Mouse (Mus musculus) lung, postnatal 25 days (tissue): ENCODE data around the gene Usp48.
A peak's percentile ranks its signal among the peaks of the same experiment; 100 is the strongest.

Experiments
- DNase-seq: peaks from one replicate; pipeline ENCODE4 v3.0.0; 2022; ENCODE audit warnings: low spot score

The Usp48 gene

GRCm38 (mm10) chr4:137609702-137610101 lies 16.1 kb downstream of the Usp48 start:
- peak; percentile 16 for DNase-seq

DNA sequence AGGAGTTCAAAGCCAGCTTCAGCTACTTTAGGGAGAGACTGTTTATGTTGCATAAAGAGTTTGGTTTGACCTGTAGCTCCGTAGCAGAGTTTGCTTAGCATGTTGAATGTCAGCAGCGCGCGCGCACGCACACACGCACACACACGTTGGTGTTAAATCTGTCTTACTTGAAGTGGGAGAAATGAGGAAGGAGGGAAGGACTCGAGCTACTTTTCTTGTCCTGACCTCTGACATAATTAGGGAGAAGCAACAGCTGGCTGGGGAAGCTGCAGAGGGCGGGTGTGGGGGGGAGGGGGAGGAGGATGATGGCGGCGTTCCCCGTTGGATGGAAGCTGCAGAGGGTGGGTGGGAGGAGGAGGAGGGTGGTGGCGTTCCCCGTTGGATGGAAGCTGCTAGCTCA lies 16.7 kb downstream of the Usp48 start:
- DNase-seq, result no peak

GRCm38 (mm10) chr4:137622847-137623246 lies 29.3 kb downstream of the Usp48 start:
- DNase-seq, result no peak

GRCm38 (mm10) chr4:137627476-137628235 lies 34.1 kb downstream of the Usp48 start:
- no peak for DNase-seq

DNA sequence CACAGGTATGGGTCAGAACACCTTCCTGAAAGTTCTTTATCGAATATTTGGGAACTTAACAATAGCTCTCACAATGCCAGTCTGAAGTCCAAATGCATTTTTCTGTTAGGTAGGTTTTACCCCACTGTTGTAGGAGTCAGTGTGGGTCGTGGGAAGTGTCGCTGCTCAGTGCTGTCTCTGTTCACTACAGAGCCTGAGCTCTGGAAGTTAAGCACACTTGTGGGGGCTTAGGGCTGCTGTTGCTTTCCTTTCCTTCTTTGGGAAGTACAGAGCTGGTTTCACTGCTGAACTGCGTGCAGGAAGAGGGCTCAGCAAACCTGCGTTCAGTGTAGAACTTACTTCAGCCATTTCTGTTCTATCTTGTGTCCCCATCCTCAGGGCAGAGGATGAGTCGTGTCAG lies 34.8 kb downstream of the Usp48 start:
- no peak for DNase-seq

- DNase-seq, result no peak
Measured at GRCm38 (mm10) chr4:137629354-137629753, 35.8 kb downstream of the Usp48 start.

- DNase-seq, result no peak
Measured at GRCm38 (mm10) chr4:137630153-137630552, 36.6 kb downstream of the Usp48 start.

- DNase-seq, result no peak
Measured at GRCm38 (mm10) chr4:137631596-137631995, 38.0 kb downstream of the Usp48 start.

DNA sequence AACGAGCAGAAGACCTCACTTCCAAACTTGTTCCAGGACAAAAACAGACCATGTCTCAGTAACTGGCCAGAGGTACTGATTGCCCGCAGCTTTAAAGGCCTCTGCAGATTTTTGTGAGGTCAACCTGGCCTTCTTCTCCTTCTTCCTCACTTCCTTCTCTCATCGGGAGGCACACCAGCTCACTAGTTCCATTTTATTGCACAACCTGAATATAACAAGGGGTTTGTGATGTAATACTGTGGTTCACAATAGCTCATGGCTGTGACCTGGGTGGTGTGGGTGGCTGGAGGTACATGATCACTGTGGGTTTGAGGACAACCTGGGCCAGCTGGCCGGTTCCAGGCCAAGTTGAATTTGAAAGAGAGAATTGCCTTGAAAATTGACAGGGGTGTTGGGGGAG lies 39.8 kb downstream of the Usp48 start:
- no peak for DNase-seq

DNA sequence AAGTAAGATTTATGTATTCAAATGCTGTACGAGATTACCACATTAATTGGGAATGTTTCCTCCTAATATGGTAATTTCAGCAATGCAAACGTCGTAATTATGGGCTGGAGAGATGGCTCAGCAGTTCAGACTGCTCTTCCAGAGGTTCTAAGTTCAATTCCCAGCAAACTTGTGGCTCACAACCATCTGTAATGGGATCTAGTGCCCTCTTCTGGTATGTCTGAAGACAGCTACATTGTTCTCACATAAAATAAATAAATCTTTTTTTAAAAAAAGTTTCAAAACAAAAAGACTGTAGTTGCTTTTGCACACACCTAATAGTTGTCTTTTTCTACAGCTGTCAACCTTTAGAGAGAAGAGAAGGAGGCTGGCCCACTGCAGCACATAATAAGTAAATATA lies 43.0 kb downstream of the Usp48 start:
- no peak for DNase-seq

- peak; percentile 22 for DNase-seq
Measured at GRCm38 (mm10) chr4:137641556-137641955, 48.0 kb downstream of the Usp48 start.

DNA sequence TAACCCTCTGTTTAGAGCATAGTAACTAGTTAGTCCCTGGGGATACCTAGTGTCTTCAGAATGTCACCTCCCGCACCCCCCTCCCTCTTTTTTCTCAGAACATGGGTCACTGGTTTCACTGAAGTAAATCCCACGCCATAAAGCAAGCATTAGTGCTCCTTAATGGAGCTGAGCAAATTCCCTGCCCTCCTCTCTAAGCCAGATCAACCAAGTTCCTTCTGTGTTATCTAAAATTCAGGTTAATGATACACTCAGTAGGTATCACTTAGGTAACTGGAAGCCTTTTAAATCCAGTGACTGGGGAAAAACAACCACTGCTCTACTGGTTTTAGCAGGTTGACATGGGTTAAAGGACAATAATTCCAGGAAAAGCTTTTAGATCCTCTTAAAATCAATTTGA lies 48.5 kb downstream of the Usp48 start:
- DNase-seq, result no peak

DNA sequence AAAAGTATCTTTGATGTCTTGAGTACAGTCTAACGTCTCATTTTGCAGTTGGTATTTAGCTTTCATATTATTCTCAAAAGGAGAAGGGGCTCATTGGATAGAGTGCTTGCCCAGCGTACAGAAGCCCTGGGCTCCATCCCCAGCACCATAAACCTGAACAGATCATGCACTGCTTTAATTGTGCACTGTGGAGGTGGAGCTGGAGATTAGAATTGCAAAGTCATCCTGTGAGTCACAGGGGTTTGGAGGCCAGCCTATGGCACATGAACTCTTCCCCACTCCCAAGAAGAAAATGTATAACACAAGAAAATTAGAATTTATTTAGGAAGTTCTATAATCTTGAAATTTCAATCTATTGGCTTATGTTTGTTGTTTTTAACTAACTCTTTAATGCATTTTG lies 49.9 kb downstream of the Usp48 start:
- no peak for DNase-seq

- no peak for DNase-seq
Measured at GRCm38 (mm10) chr4:137646262-137646661, 52.7 kb downstream of the Usp48 start.

GRCm38 (mm10) chr4:137647648-137648047 lies 54.1 kb downstream of the Usp48 start:
- no peak for DNase-seq

GRCm38 (mm10) chr4:137648230-137648629 lies 54.7 kb downstream of the Usp48 start:
- no peak for DNase-seq

DNA sequence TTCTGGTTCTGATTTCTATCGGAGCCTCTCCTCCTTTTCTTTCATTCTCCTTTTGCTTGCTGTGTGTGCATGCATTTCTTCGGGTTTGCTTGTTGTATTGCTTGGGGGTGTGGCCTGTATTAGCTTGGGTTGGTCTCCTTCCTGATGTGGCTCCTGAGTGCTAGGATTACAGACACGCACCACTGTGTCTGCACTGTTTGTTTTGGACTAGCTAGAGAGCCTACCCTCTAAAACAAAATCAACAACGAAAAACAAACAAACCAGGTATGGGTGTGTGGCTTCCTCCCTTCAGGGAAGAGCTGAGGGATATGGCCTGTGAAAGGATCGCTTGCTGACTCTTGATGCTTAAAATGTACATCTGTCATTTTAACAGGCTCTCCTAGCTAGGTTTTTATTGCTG lies 57.4 kb downstream of the Usp48 start:
- no peak for DNase-seq

DNA sequence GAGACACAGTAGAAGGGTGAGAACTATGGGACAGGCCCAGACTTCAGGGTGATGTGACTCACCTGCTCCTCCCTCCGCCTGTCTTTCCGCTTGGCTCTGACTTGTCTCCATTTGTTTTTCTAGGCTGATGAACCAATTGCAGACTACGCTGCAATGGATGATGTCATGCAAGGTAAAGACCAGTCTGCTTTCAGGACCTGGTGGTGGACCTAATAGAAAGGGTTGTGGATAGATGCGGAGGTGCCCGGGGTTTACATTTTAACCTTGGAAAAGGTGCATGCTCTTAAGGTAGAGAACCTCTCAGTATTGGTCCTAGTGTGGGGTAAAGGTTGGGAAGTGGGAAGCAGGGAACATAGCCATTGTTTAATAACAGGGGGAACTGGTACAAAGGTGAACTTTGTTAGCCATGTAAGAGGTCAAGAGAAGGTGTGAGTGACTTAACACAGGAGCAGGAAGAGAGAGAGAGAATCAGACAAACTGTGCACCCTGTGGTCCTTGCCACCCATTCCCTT lies 59.3 kb downstream of the Usp48 start:
- DNase-seq, result no peak

DNA sequence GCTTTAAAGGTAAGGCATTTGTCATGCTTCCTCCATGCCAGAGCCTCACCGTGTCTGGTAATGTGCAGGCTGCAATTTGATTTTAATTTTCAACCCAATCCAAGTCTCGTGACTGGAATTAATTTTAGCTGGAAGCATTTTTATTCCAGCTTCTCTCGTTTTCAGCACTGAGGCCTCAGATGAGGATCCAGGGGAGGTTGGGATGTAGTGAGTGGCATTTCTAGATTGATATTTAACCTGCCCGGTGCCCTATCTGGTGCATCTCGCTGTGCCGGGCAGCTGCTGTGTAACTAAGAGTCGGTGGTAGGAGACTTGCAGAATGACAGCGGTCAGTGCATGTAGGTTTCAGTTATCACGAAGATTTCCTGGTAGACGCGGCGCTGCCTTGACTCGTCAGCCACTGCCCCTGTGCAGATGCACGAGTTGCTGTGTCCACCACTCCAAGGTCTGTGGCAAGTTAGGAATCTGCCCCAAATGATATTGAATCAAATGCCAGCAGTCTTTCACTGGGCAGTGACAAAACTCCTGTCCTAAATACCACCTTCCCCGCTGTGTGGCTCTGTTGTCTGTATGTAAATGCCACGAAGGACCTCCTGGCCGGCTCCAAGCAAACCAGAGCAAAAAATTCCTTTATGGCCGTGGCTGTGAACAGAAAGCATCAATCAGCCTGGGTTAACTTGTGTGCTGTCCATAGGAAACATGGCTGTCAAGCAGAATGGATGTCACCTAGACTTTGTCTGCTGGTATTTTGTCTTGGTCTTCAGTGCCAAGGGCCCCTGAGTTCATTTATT lies 61.9 kb downstream of the Usp48 start:
- no peak for DNase-seq

DNA sequence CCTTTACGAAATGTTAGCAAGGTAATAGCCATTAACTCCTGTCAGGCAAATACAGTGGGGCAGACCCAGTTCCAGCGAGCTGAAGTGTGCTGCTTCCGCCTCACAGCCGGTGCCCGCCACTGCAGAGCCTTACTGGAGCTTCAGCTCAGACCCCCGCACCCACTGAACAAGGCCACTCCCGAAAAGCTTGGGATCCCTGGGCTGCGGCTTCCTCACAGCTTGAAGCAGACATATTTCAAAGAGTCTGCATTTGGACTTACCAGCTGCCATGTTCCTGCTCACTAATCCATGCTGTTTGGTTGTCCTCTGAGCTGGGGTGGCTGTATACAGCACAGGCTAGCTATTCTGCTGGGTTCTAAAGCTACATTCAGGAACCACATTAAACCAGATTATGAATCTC lies 64.1 kb downstream of the Usp48 start:
- no peak for DNase-seq

DNA sequence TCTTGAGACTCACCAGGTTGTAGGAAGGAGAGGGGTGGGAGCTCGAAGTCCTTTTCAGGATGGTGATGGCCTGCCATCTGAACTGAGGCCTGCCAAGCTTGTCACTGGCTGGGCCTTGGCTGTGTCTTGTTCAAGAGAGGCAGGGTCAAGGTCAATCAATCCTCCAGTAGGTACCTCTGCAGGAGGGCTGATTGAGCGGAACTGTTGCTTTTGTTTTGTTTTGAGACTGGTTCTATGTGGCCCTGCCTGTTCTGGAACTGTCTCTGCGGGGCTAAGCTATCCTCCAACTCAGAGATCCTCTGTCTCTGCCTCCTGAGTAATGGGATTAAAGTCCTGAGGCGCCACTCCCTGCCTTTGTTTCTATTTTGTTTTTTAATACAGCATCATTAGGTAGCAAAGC lies 66.0 kb downstream of the Usp48 start:
- DNase-seq, result no peak

GRCm38 (mm10) chr4:137660364-137661077 lies 67.0 kb downstream of the Usp48 start:
- peak; percentile 90 for DNase-seq

- no peak for DNase-seq
Measured at GRCm38 (mm10) chr4:137661078-137661450, 67.5 kb downstream of the Usp48 start.
